Mouse (Mus musculus): ENCODE results near the gene Grpr.

GRCm38 (mm10) chrX:163532836-163533235 lies 16.6 kb downstream of the Grpr start:
- TF ChIP-seq POLR2A (IDR thresholded peaks at IDR 0.05; ENCODE audit: borderline replicate concordance, control insufficient read depth, low read depth, low read length) (no peak), CTCF (IDR thresholded peaks at IDR 0.05; ENCODE audit: control insufficient read depth, insufficient read depth, low read length) (no peak)
